Mouse (Mus musculus) small intestine, adult 2 months (tissue): ENCODE measurements around the gene Foxe3. TPM values are rescaled to one million over a fixed set of nuclear protein-coding genes. Genes with fewer than 3 reads are reported as not detected.

Experiments used
- H3K27ac ChIP-seq: fragments of 200-500 bp; 2 replicates; pipeline ENCODE4 v1.5.1; 2012; ENCODE audit warnings: low read depth, low read length, control low read depth, inconsistent platforms; ENCODE audit not compliant: insufficient read depth
- H3K27me3 ChIP-seq: fragments of 200-500 bp; 2 replicates; pipeline ENCODE4 v1.6.1; 2012; ENCODE audit warnings: mild to moderate bottlenecking, moderate library complexity, low read length, inconsistent platforms; ENCODE audit not compliant: control insufficient read depth, insufficient read depth
- H3K36me3 ChIP-seq: fragments of 200-500 bp; 2 replicates; pipeline ENCODE4 v1.6.1; 2012; ENCODE audit warnings: mild to moderate bottlenecking, low read length, control low read depth, inconsistent platforms; ENCODE audit not compliant: control insufficient read depth, insufficient read depth
- H3K4me1 ChIP-seq: fragments of 200-500 bp; 2 replicates; pipeline ENCODE4 v1.6.1; 2012; ENCODE audit warnings: low read length, inconsistent platforms, mixed read lengths; ENCODE audit not compliant: control insufficient read depth, insufficient read depth, insufficient read length
- H3K4me3 ChIP-seq: fragments of 200-500 bp; 2 replicates; pipeline ENCODE4 v1.5.1; 2012; ENCODE audit warnings: low read depth, mild to moderate bottlenecking, control low read depth, inconsistent platforms, low read length, moderate library complexity
- CTCF ChIP-seq: fragments of 200-500 bp; IDR thresholded peaks from 2 replicates; pipeline ENCODE4 v1.5.1; 2012; ENCODE audit warnings: low read depth, mild to moderate bottlenecking, control low read depth, inconsistent platforms, low read length, moderate library complexity, mixed read lengths; ENCODE audit not compliant: insufficient replicate concordance, insufficient read length; ENCODE audit errors: extremely low read depth
- POLR2A ChIP-seq: fragments of 200-500 bp; IDR thresholded peaks from 2 replicates; pipeline ENCODE4 v1.6.1; 2012; ENCODE audit warnings: low read depth, mild to moderate bottlenecking, control low read depth, inconsistent platforms, low read length, moderate library complexity
- WGBS: fragments of 180-500 bp; shearing (Covaris S2); methylation state at CpG from one replicate; pipeline ENCODE4 v1.1.7; 2018; 5-methylcytosine and 5-hydroxymethylcytosine counted together
- polyA plus RNA-seq: library from polyadenylated mRNA; depleted of rRNA; stranded (reverse); fragments of >200 nt; gene quantifications from 2 replicates; pipeline ENCODE4 v1.2.3, GENCODE M21; 2012

Foxe3 gene
- polyA plus RNA-seq, 1 experiment: not detected

DNA sequence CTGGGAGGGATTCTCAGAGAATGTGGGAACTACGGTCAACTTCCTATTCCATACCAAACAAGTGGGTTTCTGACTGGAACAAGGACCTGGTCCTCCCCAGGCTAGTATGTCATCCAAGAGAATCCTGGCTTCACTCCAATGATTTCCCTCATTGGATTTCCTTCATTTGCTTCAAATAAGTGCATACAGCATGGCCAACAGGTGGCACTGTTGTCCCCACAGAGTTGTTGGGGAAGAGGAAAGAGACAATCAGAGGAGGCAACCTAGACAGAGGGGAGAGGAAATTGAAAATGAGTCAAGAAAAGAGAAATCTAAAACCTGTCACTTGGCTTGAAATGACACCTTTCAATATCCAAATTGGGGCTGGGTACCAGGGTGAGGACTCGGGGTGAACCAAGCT is 8.7 kb downstream of the Foxe3 start:
- Histone ChIP-seq H3K27me3 (peaks cover 24% of the 10 kb centered on the region), H3K36me3 (no peaks in the 10 kb centered on the region), H3K4me1 (no peaks in the 10 kb centered on the region), H3K27ac (no peak overlapping the region), H3K4me3 (no peak overlapping the region)
- no peak for TF ChIP-seq POLR2A
- WGBS: 52% methylated on average over 2 of the region's 2 CpGs

DNA sequence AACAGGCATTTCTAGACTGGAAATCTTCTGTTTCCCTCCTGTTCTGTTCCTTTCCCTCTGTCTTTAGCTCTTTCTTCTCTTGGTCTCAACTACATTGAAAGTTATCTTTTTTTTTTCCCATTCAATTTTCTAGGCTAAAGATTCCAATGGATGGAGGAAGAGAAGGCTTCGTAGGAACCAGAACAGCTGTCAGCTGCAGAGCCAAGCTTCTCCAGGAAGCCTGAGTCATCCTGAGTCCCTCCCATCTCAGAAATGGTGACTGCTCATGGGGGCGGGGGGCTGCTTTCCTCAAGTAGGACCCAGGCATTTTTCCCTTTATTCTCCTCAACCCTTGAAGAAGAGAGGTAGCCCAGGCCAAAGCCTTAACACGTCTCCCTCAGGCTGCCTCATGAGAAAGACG is 9.8 kb downstream of the Foxe3 start:
- TF ChIP-seq POLR2A: no peak
- no peak for TF ChIP-seq CTCF
- peaks cover 31% of the 10 kb centered on the region for H3K27me3 ChIP-seq
- no peaks in the 10 kb centered on the region for H3K36me3 ChIP-seq
- WGBS: 77% methylated on average over 4 of the region's 4 CpGs
- H3K27ac ChIP-seq: no peak overlapping the region
- H3K4me3 ChIP-seq: no peak overlapping the region
- H3K4me1 ChIP-seq: no peaks in the 10 kb centered on the region

GRCm38 (mm10) chr4:114913594-114913962 is 12.2 kb downstream of the Foxe3 start:
- no peak overlapping the region for H3K4me3 ChIP-seq
- no peak overlapping the region for H3K27ac ChIP-seq
- TF ChIP-seq POLR2A (no peak), CTCF (peak; percentile 39; the same call in 1 of the 2 replicates)
- peaks cover 40% of the 10 kb centered on the region for H3K27me3 ChIP-seq
- peaks cover under 1% of the 10 kb centered on the region; the same call in 1 of the 2 replicates for H3K4me1 ChIP-seq
- H3K36me3 ChIP-seq: no peaks in the 10 kb centered on the region
- 18% methylated on average over 13 of the region's 13 CpGs for WGBS

- WGBS: 25% methylated on average over 35 of the region's 35 CpGs
- no peak overlapping the region for H3K27ac ChIP-seq
- no peak overlapping the region for H3K4me3 ChIP-seq
- peaks cover 46% of the 10 kb centered on the region for H3K27me3 ChIP-seq
- no peak for TF ChIP-seq POLR2A
- no peak for TF ChIP-seq CTCF
- peaks cover 4% of the 10 kb centered on the region for H3K4me1 ChIP-seq
- no peaks in the 10 kb centered on the region for H3K36me3 ChIP-seq
These were observed 12.9 kb downstream of the Foxe3 start for GRCm38 (mm10) chr4:114912705-114913593.

- H3K27ac ChIP-seq: no peak overlapping the region
- H3K36me3 ChIP-seq: no peaks in the 10 kb centered on the region
- H3K4me3 ChIP-seq: peak overlapping the region; percentile 89
- H3K4me1 ChIP-seq: peaks cover 8% of the 10 kb centered on the region
- 12% methylated on average over 20 of the region's 20 CpGs for WGBS
- TF ChIP-seq CTCF (peak; percentile 69; the same call in 1 of the 2 replicates), POLR2A (no peak)
- H3K27me3 ChIP-seq: peaks cover 73% of the 10 kb centered on the region
These were observed 16.0 kb downstream of the Foxe3 start for GRCm38 (mm10) chr4:114909602-114910484.

GRCm38 (mm10) chr4:114908829-114909601 is 16.8 kb downstream of the Foxe3 start, which contains the start of gene Foxd2:
TSS of gene Foxd2 (minus strand) at chr4:114908873.
- TF ChIP-seq POLR2A (peak; percentile 16; the same call in 1 of the 2 replicates), CTCF (peak; percentile 99)
- under 1% methylated on average over 63 of the region's 64 CpGs for WGBS
- H3K27ac ChIP-seq: peak within 1 kb of the TSS; percentile 82

More at GRCm38 (mm10) chr4:114908829-114909601, 16.8 kb downstream of the Foxe3 start, which contains the start of gene Foxd2:
- peak within 1 kb of the TSS; percentile 89 for H3K4me3 ChIP-seq
- peaks cover 8% of the 10 kb centered on the region for H3K4me1 ChIP-seq
- peaks cover 70% of the 10 kb centered on the region for H3K27me3 ChIP-seq
- no peaks in the 10 kb centered on the region for H3K36me3 ChIP-seq
